Mouse (Mus musculus) brain, adult 2 months (tissue): ENCODE data around the gene App.
A peak's percentile ranks its signal among the peaks of the same experiment; 100 is the strongest.

Source experiments
- DNase-seq: peaks from one replicate; pipeline ENCODE4 v3.0.0; 2011; ENCODE audit warnings: low read depth, low spot score

App gene

GRCm38 (mm10) chr16:85173373-85174081, at the start of gene App:
App (minus strand) TSS chr16:85173766.
- DNase-seq = peak; percentile 94

GRCm38 (mm10) chr16:85215846-85216245, 42.3 kb upstream of the App start:
- DNase-seq = peak; percentile 71

GRCm38 (mm10) chr16:85215173-85215572, 41.6 kb upstream of the App start:
- peak; percentile 12 for DNase-seq

- no peak for DNase-seq
These were observed 22.1 kb upstream of the App start for GRCm38 (mm10) chr16:85195622-85196021.

- no peak for DNase-seq
These were observed 21.6 kb upstream of the App start for GRCm38 (mm10) chr16:85195167-85195566.

GRCm38 (mm10) chr16:85181502-85181901, 7.9 kb upstream of the App start:
- no peak for DNase-seq

GRCm38 (mm10) chr16:85180710-85181109, 7.1 kb upstream of the App start:
- DNase-seq = no peak

- DNase-seq = no peak
These were observed 3.1 kb upstream of the App start for GRCm38 (mm10) chr16:85176666-85177065.

- DNase-seq = peak; percentile 52
These were observed 794 bp downstream of the App start for GRCm38 (mm10) chr16:85172571-85173372.

GRCm38 (mm10) chr16:85171976-85172570, 1.5 kb downstream of the App start:
- peak; percentile 93 for DNase-seq

GRCm38 (mm10) chr16:85170826-85171510, 2.6 kb downstream of the App start:
- DNase-seq = peak; percentile 66

GRCm38 (mm10) chr16:85168821-85169220, 4.7 kb downstream of the App start:
- DNase-seq = peak; percentile 94

- DNase-seq = no peak
These were observed 7.4 kb downstream of the App start for GRCm38 (mm10) chr16:85166205-85166604.

- DNase-seq = peak; percentile 87
These were observed 7.9 kb downstream of the App start for GRCm38 (mm10) chr16:85165631-85166030.

- no peak for DNase-seq
These were observed 8.4 kb downstream of the App start for GRCm38 (mm10) chr16:85165177-85165576.

- no peak for DNase-seq
These were observed 10.8 kb downstream of the App start for GRCm38 (mm10) chr16:85162779-85163178.

- DNase-seq = no peak
These were observed 13.4 kb downstream of the App start for GRCm38 (mm10) chr16:85160140-85160539.

GRCm38 (mm10) chr16:85157796-85158546, 15.6 kb downstream of the App start:
- DNase-seq = no peak

GRCm38 (mm10) chr16:85157156-85157555, 16.4 kb downstream of the App start:
- no peak for DNase-seq

GRCm38 (mm10) chr16:85155836-85156235, 17.7 kb downstream of the App start:
- DNase-seq = peak; percentile 48

GRCm38 (mm10) chr16:85152457-85152856, 21.1 kb downstream of the App start:
- DNase-seq = no peak
